Mouse (Mus musculus): ENCODE measurements around the gene Ehd4. TPM values are rescaled to one million over a fixed set of nuclear protein-coding genes. Genes with fewer than 3 reads are reported as not detected.
A peak's percentile ranks its signal among the peaks of the same experiment; 100 is the strongest.

Gene Ehd4
- polyA plus RNA-seq, 1 experiment: 101 TPM

DNA sequence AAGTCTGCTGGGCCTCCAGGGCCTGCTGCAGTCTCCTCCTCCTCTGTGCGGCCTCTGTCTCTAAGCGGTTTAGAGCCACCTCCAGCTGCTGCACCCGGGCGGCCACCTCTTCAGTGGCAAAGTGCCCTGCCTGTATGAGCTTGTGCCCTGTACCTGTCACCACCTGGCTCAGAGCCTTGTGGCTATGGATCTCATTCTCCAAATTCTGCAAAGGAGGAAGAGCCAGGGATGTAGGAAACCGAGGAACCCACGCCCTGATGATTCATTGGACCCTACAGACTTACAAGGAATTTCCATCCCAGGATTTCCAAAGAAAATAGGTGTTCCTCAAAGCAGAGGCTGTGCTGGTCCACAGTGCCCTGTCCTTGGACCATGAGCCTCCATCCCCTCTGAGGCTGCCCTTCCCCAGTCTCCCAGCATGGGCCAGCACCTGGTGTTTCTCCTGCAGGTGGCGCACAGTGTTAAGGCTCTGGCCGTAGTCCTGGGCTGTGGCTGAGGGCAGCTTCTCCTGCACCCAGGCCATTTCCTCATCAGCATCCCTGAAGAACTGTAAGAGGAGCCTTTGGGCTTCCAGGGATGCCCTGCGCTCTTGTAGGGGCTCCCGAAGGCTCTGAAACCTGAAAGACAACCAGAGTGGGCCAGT lies 104.7 kb downstream of the Ehd4 start:
- no peaks in the 10 kb centered on the region for H3K79me2 ChIP-seq (ENCODE audit: control insufficient read depth, insufficient read depth)
- peaks cover 39% of the 10 kb centered on the region for H3K27me3 ChIP-seq (ENCODE audit: control insufficient read depth, insufficient read depth, insufficient read length)
- no peak overlapping the region for H3K4me2 ChIP-seq (ENCODE audit: low read depth)
- H3K36me3 ChIP-seq (ENCODE audit: control insufficient read depth, insufficient read depth): no peaks in the 10 kb centered on the region
- H3ac ChIP-seq (ENCODE audit: control insufficient read depth, insufficient read length): no peak overlapping the region
- no peak overlapping the region for H3K4me3 ChIP-seq
- TF ChIP-seq TCF12 (IDR thresholded peaks at IDR 0.05; ENCODE audit: insufficient read depth, poor library complexity, severe bottlenecking) (no peak), MYOD1 (IDR thresholded peaks at IDR 0.05; ENCODE audit: control insufficient read depth in 1 of 3, insufficient read length in 2 of 3, low read depth in 2 of 3) (no peak), MYOG (IDR thresholded peaks at IDR 0.05; ENCODE audit: control insufficient read depth in 1 of 3, insufficient read depth in 1 of 3, insufficient read length in 2 of 3, low read depth in 2 of 3) (no peak)

GRCm38 (mm10) chr2:120048173-120048572 lies 106.2 kb downstream of the Ehd4 start:
- Histone ChIP-seq H3K4me3 (no peak overlapping the region), H3K4me2 (ENCODE audit: low read depth) (no peak overlapping the region), H3K79me2 (ENCODE audit: control insufficient read depth, insufficient read depth) (no peaks in the 10 kb centered on the region), H3K36me3 (ENCODE audit: control insufficient read depth, insufficient read depth) (no peaks in the 10 kb centered on the region), H3ac (ENCODE audit: control insufficient read depth, insufficient read length) (no peak overlapping the region), H3K27me3 (ENCODE audit: control insufficient read depth, insufficient read depth, insufficient read length) (peaks cover 39% of the 10 kb centered on the region)
- TF ChIP-seq MYOD1 (IDR thresholded peaks at IDR 0.05; ENCODE audit: control insufficient read depth in 1 of 3, insufficient read length in 2 of 3, low read depth in 2 of 3) (peak in 1 of 3 experiments; percentile 63), USF1 (IDR thresholded peaks at IDR 0.05; ENCODE audit: low read depth) (no peak), POLR2A (IDR thresholded peaks at IDR 0.05; ENCODE audit: insufficient read length, low read depth) (no peak), MAX (IDR thresholded peaks at IDR 0.05; ENCODE audit: low read depth) (no peak), TCF12 (IDR thresholded peaks at IDR 0.05; ENCODE audit: insufficient read depth, poor library complexity, severe bottlenecking) (no peak), MYOG (IDR thresholded peaks at IDR 0.05; ENCODE audit: control insufficient read depth in 1 of 3, insufficient read depth in 1 of 3, insufficient read length in 2 of 3, low read depth in 2 of 3) (peak in 2 of 3 experiments; percentile 32 to 60)

DNA sequence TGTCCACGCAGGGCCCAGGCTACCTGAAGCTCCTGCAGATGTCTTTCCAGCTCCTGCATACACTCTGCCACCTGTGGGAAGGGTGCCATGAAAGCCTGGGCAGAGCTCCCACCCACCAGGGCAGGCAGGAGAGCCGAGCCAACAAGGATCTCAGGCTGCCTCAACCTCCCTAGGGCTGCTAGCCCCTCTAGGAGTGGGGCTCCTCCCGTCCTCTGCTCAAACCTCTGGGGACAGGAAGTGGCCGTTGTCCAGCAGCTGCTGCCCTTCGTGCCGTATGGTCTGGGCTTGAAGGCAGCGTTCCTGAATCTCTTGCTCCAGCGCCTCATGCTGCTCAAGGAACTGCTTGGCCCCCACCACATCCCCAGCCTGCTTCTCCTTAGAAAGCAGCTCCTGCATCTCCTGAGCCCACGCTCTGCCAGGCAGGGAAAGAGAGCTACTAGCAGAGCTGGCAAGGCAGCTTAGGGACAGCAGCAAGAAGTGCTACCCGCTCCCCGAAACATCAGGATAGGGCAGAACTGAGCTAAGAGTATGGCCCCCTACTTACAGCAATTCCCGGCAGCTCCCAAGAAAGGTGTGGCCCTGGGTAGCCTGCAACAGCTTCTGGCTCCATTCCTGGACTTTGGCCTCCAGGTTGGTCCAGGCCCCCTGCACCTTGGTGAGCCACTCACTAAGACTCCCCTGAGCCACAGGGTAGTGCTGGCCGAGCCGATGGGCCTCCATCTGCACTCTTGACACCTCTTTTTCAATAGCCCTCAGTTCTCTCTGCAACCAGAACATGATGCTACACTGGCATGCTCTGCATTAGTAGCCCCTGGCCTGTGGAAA lies 107.7 kb downstream of the Ehd4 start:
- Histone ChIP-seq H3K79me2 (ENCODE audit: control insufficient read depth, insufficient read depth) (no peaks in the 10 kb centered on the region), H3K4me2 (ENCODE audit: low read depth) (no peak overlapping the region), H3K36me3 (ENCODE audit: control insufficient read depth, insufficient read depth) (no peaks in the 10 kb centered on the region), H3K27me3 (ENCODE audit: control insufficient read depth, insufficient read depth, insufficient read length) (peaks cover 35% of the 10 kb centered on the region), H3ac (ENCODE audit: control insufficient read depth, insufficient read length) (no peak overlapping the region), H3K4me3 (no peak overlapping the region)
- TF ChIP-seq TCF12 (IDR thresholded peaks at IDR 0.05; ENCODE audit: insufficient read depth, poor library complexity, severe bottlenecking) (no peak), REST (IDR thresholded peaks at IDR 0.05; ENCODE audit: insufficient read depth, insufficient read length) (no peak), POLR2A (IDR thresholded peaks at IDR 0.05; ENCODE audit: insufficient read length, low read depth) (no peak), MAX (IDR thresholded peaks at IDR 0.05; ENCODE audit: low read depth) (no peak), CEBPB (IDR thresholded peaks at IDR 0.05; ENCODE audit: insufficient read depth, poor library complexity, severe bottlenecking) (no peak), MYOG (IDR thresholded peaks at IDR 0.05; ENCODE audit: control insufficient read depth in 1 of 3, insufficient read depth in 1 of 3, insufficient read length in 2 of 3, low read depth in 2 of 3) (no peak), TCF3 (IDR thresholded peaks at IDR 0.05; ENCODE audit: insufficient read length, low read depth) (no peak), E2F4 (IDR thresholded peaks at IDR 0.05; ENCODE audit: insufficient read depth) (no peak), POLR2AphosphoS2 (IDR thresholded peaks at IDR 0.05; ENCODE audit: insufficient read length, low read depth) (no peak), MYOD1 (IDR thresholded peaks at IDR 0.05; ENCODE audit: control insufficient read depth in 1 of 3, insufficient read length in 2 of 3, low read depth in 2 of 3) (no peak), USF1 (IDR thresholded peaks at IDR 0.05; ENCODE audit: low read depth) (no peak)

DNA sequence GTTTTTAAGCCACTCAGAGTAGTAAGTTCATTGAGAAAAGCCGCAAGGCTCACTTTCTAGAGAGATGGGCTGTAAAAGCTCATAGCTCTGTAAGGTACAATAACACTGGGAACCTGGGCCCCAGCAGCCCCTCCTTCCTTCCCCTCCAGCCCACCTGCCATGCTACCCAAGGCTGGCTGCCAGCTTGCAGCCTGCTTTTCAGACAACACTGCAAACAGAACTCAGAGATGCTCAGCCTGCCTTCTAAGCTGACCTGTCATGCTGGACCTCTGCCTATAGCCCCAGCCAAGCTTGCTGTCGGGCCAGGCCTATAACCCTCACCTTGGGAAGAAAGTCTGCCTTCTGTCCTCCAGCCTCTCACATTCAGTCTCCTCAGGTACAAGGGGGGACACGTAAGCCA lies 109.7 kb downstream of the Ehd4 start:
- Histone ChIP-seq H3K4me2 (ENCODE audit: low read depth) (no peak overlapping the region), H3ac (ENCODE audit: control insufficient read depth, insufficient read length) (no peak overlapping the region), H3K36me3 (ENCODE audit: control insufficient read depth, insufficient read depth) (no peaks in the 10 kb centered on the region), H3K79me2 (ENCODE audit: control insufficient read depth, insufficient read depth) (no peaks in the 10 kb centered on the region), H3K27me3 (ENCODE audit: control insufficient read depth, insufficient read depth, insufficient read length) (peaks cover 23% of the 10 kb centered on the region), H3K4me3 (no peak overlapping the region)
- no peak for TF ChIP-seq REST (IDR thresholded peaks at IDR 0.05; ENCODE audit: insufficient read depth, insufficient read length)
- TF ChIP-seq MYOD1 (IDR thresholded peaks at IDR 0.05; ENCODE audit: control insufficient read depth in 1 of 3, insufficient read length in 2 of 3, low read depth in 2 of 3): no peak
- no peak for TF ChIP-seq POLR2A (IDR thresholded peaks at IDR 0.05; ENCODE audit: insufficient read length, low read depth)
- no peak for TF ChIP-seq E2F4 (IDR thresholded peaks at IDR 0.05; ENCODE audit: insufficient read depth)
- no peak for TF ChIP-seq MAX (IDR thresholded peaks at IDR 0.05; ENCODE audit: low read depth)
- TF ChIP-seq USF1 (IDR thresholded peaks at IDR 0.05; ENCODE audit: low read depth): no peak

DNA sequence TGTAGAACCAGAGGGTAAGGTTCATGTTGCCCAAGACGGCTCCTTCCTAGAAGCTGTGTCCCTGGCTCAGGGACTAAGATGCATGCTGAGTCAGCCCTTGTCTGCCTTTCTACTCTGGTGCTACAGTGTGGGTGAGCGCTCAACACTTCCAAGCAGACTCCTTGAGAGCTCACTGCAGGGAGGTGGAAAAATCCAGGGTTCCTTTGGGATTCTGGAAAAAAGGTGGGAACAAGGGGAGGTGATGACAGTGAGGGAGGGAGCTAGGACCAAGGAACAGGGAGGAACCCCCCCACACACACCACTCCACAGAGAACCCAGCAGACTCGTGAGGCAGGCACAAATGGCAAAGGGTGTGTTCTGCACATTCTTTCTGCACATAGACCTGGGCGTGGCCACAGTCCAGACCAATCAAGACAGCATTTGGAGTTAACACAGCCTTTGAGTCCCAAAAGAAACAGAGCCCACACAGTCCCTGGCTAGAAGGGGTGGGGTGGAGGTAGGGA lies 110.3 kb downstream of the Ehd4 start:
- H3K27me3 ChIP-seq (ENCODE audit: control insufficient read depth, insufficient read depth, insufficient read length): peaks cover 18% of the 10 kb centered on the region
- H3K36me3 ChIP-seq (ENCODE audit: control insufficient read depth, insufficient read depth): no peaks in the 10 kb centered on the region
- H3K4me3 ChIP-seq: no peak overlapping the region
- TF ChIP-seq USF1 (IDR thresholded peaks at IDR 0.05; ENCODE audit: low read depth) (no peak), CEBPB (IDR thresholded peaks at IDR 0.05; ENCODE audit: insufficient read depth, poor library complexity, severe bottlenecking) (no peak), MYOG (IDR thresholded peaks at IDR 0.05; ENCODE audit: control insufficient read depth in 1 of 3, insufficient read depth in 1 of 3, insufficient read length in 2 of 3, low read depth in 2 of 3) (peak in 1 of 3 experiments; percentile 18), TCF3 (IDR thresholded peaks at IDR 0.05; ENCODE audit: insufficient read length, low read depth) (no peak)
- no peak overlapping the region for H3K4me2 ChIP-seq (ENCODE audit: low read depth)
- no peak overlapping the region for H3ac ChIP-seq (ENCODE audit: control insufficient read depth, insufficient read length)
- no peaks in the 10 kb centered on the region for H3K79me2 ChIP-seq (ENCODE audit: control insufficient read depth, insufficient read depth)

Data from myocyte (in vitro differentiated cells).